Mouse (Mus musculus) layer of hippocampus, postnatal 14 days (tissue): ENCODE results near the gene Pax2. TPM values are rescaled to one million over a fixed set of nuclear protein-coding genes. Genes with fewer than 3 reads are reported as not detected.

ENCODE experiments used
- DNase-seq, 2 experiments: peaks; one replicate each; pipeline ENCODE4 v3.0.0; 2021 to 2022; ENCODE audit warnings: low spot score in 2 of 2, mixed read lengths in 1 of 2
- long read RNA-seq, 2 experiments: library from polyadenylated mRNA; stranded (forward); transcript quantifications; one replicate each; pipeline ENCODE4 v2.0.0; 2021
- total RNA-seq, 2 experiments: library from RNA; stranded (reverse); gene quantifications; 2 replicates each; pipeline ENCODE4 v1.2.3; 2021

Pax2 gene
- total RNA-seq: under 1 TPM; 0.24 to 0.28 TPM
- long read RNA-seq, experiment 1: 0 reads
- long read RNA-seq, experiment 2: 0 reads

DNA sequence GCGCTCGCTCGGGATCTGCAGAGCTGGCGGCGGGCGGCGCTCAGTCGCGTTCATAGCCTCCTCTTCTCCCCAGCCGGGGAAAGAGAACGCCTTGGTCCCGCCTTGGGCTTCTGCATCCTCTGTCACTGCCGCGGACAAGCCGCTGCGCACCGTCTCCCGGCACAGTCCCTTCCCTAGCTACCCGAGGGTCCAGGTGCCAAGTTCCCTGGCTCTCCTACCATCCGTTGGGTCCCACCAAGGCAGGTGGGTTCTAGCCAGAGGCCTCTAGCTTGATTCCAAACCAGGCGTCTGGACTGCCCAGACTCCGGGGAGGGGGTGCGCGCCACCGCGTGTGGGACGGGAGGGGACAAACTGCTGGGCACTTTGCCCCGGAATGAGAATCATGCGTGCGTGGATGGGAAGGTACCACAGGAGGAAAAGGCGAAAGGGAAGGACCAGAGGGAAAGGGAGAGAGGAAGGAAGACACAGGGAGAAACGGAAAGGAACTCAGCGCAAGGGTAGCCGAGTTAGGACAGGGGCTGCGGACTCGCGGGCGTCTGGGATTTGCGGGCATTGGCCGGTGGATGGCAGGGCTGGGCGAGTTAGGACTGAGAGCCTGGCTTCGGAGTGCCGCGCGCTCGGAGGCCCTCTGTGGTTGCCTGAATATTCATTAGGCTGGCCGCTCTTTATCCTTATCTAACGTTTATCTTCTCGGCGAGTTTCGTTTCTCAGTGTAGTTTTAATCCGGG lies at the start of gene Pax2:
TSS of gene Pax2 (plus strand) at position 353 of the 728 bp plus-strand sequence.
- no peak for DNase-seq

- DNase-seq: no peak
These were observed 47.0 kb upstream of the Pax2 start for GRCm38 (mm10) chr19:44708885-44709284.

DNA sequence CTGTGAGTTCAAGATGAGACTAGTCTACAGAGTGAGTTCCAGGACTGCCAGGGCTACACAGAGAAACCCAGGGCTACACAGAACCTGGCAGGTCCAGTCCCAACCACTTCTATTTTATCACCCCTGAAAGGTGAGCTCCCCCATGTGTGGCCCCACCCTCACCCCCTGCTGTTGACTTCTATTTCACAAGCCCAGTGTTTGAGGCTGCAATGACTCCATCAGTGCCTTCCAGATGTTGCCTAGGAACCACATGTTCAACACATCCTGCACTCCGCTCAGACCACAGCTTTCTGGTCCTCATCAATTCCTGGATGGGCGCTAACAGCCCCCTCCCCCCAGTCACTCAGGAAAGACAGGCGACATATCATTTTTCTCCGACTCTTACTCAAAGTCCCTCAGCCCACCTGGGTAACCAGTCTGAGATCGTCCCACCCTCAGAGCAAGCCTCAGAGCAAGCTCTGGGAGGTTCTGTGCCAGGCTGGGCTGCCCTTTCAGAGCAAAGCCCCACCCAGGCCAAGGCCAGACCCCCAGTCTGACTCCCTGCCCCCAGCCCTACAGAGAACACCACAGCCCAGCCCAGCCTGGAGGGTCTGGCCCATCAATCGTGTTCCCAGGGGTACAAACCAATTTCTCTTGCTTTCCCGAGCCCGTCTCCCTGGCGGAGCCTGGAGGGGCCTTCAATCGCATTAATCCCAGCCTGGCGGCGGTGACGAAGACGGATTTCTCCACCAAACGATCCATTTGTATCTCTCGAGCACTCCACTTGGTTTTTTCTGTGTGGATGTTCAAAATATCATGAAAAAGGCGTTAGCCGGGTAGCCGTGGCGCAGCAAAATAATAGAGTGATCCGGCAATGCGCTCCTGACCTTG lies 38.9 kb upstream of the Pax2 start:
- no peak for DNase-seq

GRCm38 (mm10) chr19:44719292-44720193 lies 36.3 kb upstream of the Pax2 start:
- no peak for DNase-seq

- DNase-seq: no peak
These were observed 35.7 kb upstream of the Pax2 start for GRCm38 (mm10) chr19:44720194-44720521.

DNA sequence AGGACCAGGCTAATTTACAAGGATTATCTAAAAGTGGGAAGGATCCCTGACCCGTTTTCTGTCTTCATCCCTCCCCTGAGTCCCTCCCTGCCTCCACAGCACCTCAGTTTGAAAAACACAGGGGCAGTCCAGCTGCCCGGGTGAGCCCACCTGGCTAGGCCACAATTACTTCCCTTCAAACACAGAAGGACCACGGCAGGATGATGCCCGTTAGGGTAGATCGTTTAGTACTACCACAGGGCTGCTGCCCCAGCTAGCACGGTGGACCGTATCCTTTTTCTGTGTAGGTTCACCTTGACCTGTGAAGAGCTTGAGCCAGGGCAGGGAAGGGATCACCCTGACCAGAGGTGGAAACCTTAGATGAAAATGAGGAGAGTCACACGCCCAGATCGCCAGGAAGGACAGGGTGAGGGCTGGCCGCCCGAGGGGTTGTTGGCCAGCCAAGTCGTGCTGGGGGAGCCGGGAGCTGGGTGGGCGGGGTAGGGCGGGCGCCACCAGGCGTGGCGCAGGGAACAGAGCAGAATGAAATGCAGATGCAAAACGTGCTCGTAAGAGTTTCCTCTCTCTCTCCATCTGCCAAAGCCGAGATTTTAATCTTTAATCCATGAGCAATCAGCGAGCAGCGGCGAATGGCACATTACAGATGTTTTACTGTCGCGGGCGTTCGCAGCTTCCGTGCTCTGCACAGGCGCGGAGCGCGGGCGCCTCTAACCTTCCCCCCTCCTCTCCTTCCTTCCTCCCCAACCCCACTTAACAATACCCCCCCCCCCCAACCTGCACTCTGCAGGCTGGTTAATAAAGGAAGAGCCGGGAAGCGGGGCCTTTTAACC lies 32.0 kb upstream of the Pax2 start:
- no peak for DNase-seq

GRCm38 (mm10) chr19:44725951-44726791 lies 29.7 kb upstream of the Pax2 start:
- peak; percentile 26 to 57 for DNase-seq

- no peak for DNase-seq
These were observed 21.7 kb upstream of the Pax2 start for GRCm38 (mm10) chr19:44734116-44734515.

DNA sequence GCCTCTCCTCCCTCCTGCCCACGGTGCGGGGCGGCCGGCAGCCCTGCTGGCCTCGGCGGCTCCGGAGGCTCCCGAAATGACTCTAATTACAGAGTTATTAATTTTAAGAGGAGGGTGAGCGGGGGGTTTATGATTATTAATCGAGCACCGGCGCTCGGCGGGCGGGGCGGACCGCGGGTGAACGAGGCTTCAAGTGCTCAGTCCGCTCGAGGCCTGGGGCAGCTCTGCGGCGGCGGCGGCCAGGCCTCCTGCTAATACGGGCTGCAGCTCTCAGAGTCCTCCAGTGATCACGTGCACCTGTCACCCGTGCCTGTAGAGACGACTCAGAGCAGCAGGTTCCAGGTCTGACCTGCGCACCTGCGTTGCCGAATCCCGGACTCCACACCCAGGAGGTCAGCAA lies 21.2 kb upstream of the Pax2 start:
- DNase-seq: no peak

DNA sequence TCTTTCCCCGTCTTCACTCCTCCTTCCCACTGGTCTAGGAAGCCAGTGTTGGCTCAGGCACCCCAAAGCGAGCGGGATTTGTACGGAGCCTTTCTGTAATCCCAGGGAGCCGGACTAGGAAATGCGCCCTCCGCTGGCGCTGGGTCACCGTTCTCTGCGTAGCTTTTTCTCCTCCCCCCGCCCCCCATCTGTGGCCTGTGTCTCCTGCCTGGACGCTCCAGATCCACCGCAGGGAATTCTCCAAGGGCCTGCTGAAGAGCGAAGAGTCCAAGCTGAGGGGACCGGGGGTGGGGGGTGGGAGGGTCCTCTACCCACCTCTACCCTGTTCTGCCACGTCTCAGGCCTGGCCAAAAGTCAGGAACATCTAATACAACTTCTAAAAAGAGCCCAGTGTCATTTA lies 15.5 kb upstream of the Pax2 start:
- DNase-seq: no peak

DNA sequence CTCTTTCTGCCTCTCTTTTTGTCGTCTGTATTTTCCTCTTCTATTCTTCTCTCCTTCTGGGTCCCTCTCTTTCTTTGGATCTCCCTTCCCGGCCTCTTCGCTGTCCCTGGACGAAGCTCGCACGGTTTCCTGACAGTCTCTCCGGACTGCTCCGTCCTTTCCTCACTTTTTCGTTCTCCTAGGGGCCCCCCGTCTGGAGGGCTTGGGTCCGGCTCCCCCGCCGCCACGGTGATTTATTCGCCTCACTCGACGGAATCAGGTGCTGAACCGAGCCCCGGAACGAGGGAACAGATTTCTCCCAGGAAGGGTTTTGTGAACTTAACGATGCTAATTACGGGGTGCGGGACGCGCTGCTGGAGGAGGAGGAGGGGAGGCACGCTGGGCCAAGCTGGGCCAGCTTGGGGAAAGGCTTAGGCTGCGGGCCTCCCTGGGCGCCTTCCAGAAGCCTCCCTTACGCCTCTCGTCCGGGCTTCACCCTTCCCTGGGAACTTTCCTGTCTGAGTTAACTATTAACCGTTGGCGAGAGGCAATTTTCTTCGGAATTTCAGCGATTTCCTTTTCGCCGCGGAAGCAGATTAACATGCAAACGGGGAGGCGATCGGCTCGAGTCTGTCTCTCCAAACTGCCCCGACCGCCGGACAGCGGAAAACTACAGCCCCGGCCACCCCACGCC lies 14.6 kb upstream of the Pax2 start:
- DNase-seq: no peak

- DNase-seq: no peak
These were observed 14.1 kb upstream of the Pax2 start for GRCm38 (mm10) chr19:44741764-44742127.

DNA sequence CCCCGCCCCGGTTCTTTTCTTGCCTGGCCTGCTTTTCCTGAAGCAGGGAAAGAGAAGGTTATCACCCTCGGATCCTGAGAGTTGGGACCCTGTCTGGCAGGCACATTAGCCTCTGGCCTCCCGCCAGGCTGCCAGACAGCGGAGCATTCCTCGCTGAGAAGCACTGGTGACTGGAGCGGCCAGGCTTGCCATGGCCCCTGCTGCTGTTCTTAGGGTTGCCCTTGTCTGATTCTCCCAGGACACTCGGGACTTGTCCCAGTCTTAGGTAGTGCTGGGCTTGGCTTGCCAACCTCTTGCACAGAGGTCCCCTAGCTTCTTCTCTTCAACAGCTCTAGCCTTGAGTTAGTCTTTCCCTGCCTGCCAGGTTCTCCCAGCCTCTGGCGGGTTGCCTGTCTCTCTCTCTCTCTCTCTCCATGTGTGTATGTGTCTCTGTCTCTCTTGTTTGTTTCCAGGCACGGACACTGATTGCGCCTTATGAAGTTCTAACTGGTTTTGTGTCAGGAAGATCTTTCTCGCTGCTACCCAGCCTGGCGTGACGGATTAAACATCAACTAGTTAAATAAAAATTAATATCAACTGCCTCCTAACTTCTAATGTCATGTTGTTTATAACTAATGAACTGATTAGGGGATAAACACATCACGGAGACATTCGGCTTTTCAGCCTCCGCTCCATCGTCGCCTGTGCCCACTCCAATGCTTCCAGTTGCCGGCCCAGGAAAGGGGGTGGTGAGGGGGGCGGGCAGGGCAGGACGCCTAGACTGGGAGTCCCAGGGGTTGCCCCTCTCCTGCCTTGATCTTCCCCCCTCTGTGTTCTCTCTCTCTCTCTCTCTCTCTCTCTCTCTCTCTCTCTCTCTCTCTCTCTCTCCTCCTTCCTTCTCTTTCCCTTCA lies 13.5 kb upstream of the Pax2 start:
- DNase-seq: no peak

- no peak for DNase-seq
These were observed 12.8 kb upstream of the Pax2 start for GRCm38 (mm10) chr19:44743021-44743415.

DNA sequence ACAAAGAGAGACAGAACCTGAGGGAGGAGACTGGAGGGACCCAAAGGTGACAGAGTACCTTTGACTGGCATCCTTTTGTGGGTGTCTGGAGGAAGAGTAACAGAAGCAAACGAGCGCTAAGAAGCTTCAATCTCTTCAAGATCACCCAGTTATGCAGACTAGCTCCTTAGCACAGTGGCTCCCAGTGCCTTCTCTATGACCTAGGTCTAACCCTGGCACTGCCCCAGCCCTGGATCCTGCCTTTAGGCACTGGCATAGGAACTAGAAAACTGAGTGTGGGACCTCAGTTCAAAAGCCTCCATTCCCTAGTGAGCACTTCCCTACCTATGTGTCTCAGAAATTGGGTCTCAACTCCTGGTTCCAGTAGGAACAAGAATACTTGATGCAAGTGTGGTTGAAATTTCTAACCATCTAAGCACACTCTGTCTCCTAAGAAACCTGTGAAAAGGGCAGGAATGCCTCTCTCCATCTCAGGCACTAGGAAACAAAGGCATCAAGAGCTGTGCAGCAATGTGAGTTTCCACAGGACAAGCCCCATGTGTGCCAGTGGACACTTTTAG lies 11.8 kb upstream of the Pax2 start:
- DNase-seq: no peak

GRCm38 (mm10) chr19:44745741-44746140 lies 10.1 kb upstream of the Pax2 start:
- DNase-seq: no peak

DNA sequence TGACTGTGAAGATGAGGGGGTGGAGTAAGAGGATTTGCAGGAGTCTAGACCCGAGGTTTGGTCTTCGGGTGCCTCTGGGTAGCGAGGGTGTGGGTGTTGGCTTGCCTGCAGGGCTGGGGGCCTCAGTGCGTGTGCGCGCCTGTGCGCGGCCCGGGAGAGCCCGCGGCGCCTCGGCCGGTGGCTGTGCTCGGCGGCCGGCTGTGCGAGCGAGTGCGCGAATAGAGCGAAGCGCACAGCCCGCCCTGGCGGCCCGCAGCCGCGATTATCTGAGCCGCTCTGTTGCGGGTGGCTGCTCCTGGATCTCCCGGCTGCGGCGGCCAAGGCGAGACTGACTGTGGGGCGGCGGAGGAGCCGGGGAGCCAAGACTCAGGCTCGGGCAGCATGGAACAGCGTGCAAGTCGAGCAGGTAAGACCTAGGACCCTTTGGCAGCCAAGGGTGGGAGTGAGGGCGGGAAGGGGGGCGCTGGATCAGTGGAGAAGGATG lies 9.3 kb upstream of the Pax2 start:
- DNase-seq: no peak

DNA sequence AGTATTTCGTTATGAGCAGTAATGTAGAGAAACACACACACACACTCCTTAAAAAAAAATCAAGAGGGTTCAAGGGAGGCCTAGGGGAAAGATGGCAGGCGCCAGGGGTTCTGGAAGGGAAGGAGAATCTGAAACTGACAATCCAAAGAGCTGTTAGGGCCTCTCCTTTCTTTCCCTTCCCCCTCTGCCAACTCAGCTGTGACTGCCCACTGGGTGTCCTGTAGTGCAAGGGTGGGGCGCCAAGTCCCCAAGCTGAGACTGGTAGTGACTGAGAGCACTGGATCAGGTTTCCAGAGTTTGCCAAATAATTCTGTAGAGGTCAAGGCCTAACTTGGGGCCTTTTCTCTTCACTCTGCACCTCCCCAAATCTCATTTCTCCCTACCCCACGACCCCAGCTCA lies 8.4 kb upstream of the Pax2 start:
- no peak for DNase-seq
